Mouse (Mus musculus) bone marrow, adult 2 months (tissue): ENCODE results near the gene Cenpx.

ENCODE experiments used
- CTCF ChIP-seq: fragments of 200-500 bp; IDR thresholded peaks from 2 replicates; pipeline ENCODE4 v1.5.1; 2011; ENCODE audit warnings: low read length, control low read depth; ENCODE audit not compliant: control insufficient read depth, insufficient read depth
- POLR2A ChIP-seq: fragments of 200-500 bp; IDR thresholded peaks from 2 replicates; pipeline ENCODE4 v1.6.1; 2011; ENCODE audit warnings: low read depth, mild to moderate bottlenecking, control low read depth, low read length, borderline replicate concordance; ENCODE audit not compliant: control insufficient read depth

GRCm38 (mm10) chr11:120744121-120744701, 30.7 kb upstream of the Cenpx start:
- TF ChIP-seq POLR2A (no peak), CTCF (no peak)
